Mouse (Mus musculus): Measurements from ENCODE around the gene Abcb1b. TPM values are rescaled to one million over a fixed set of nuclear protein-coding genes. Genes with fewer than 3 reads are reported as not detected.
"Not testable (repeated sequence)": the region's sequence is repeated elsewhere in the genome, so short reads cannot be mapped to it uniquely, and the experiment has no call there.

The Abcb1b gene
- polyA plus RNA-seq, 1 experiment from 2014 or later: 1.7 TPM

GRCm38 (mm10) chr5:8807137-8808004 lies 9.4 kb downstream of the Abcb1b start:
- no peaks in the 10 kb centered on the region for H3K4me1 ChIP-seq (ENCODE audit: insufficient read depth)
- no peaks in the 10 kb centered on the region for H3K9me3 ChIP-seq (ENCODE audit: low read depth, low read length)
- H3K4me2 ChIP-seq: no peak overlapping the region
- WGBS: 74% methylated on average over 9 of the region's 9 CpGs
- no peak overlapping the region for H3K4me3 ChIP-seq (ENCODE audit: low read depth, low read length)
- no peaks in the 10 kb centered on the region for H3K27me3 ChIP-seq (ENCODE audit: insufficient read depth, low read length)
- no peaks in the 10 kb centered on the region for H3K36me3 ChIP-seq (ENCODE audit: insufficient read depth)
- H3K27ac ChIP-seq (ENCODE audit: low read depth): no peak overlapping the region
- no peak overlapping the region for H3K9ac ChIP-seq
- ATAC-seq (ENCODE audit: insufficient read depth) (no peak), DNase-seq (no peak)
- TF ChIP-seq CTCF (IDR thresholded peaks at IDR 0.05; ENCODE audit: low read depth): no peak

DNA sequence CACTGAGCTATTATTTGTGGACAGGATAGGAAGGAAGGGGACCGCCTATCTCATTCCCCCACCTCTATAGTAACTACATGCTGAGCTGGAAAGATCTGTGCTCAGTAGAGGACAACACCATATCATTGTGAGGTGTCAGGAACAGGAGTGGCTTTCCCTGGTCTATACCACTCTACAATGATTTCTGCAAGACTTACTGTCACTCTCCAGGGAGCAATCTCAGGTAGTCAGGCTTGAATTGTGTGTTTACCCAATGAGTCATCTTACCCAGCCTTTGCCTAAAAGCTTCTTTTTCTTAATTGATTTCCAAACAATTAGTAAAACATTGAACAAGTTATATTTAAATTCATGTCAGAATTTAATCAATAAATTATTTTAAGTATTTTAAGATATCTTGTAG lies 15.9 kb downstream of the Abcb1b start:
- Histone ChIP-seq H3K27me3 (ENCODE audit: insufficient read depth, low read length) (no peaks in the 10 kb centered on the region), H3K4me3 (ENCODE audit: low read depth, low read length) (no peak overlapping the region), H3K4me2 (no peak overlapping the region), H3K4me1 (ENCODE audit: insufficient read depth) (no peaks in the 10 kb centered on the region), H3K27ac (ENCODE audit: low read depth) (no peak overlapping the region), H3K36me3 (ENCODE audit: insufficient read depth) (no peaks in the 10 kb centered on the region), H3K9ac (no peak overlapping the region), H3K9me3 (ENCODE audit: low read depth, low read length) (no peaks in the 10 kb centered on the region)
- DNase-seq (no peak), ATAC-seq (ENCODE audit: insufficient read depth) (no peak)
- WGBS: 75% methylated on average over 1 of the region's 1 CpGs
- TF ChIP-seq CTCF (IDR thresholded peaks at IDR 0.05; ENCODE audit: low read depth): no peak

GRCm38 (mm10) chr5:8819635-8820591 lies 22.0 kb downstream of the Abcb1b start:
- H3K4me2 ChIP-seq: peak overlapping the region; percentile 57
- H3K9me3 ChIP-seq (ENCODE audit: low read depth, low read length): no peaks in the 10 kb centered on the region
- WGBS: 12% methylated on average over 7 of the region's 8 CpGs
- no peaks in the 10 kb centered on the region for H3K27me3 ChIP-seq (ENCODE audit: insufficient read depth, low read length)
- DNase-seq (no peak), ATAC-seq (ENCODE audit: insufficient read depth) (peak; percentile 44; the same call in 1 of the 2 replicates)
- peak overlapping the region; percentile 12; the same call in 1 of the 2 replicates for H3K4me3 ChIP-seq (ENCODE audit: low read depth, low read length)
- no peaks in the 10 kb centered on the region for H3K36me3 ChIP-seq (ENCODE audit: insufficient read depth)
- TF ChIP-seq CTCF (IDR thresholded peaks at IDR 0.05; ENCODE audit: low read depth): no peak
- no peak overlapping the region for H3K27ac ChIP-seq (ENCODE audit: low read depth)
- no peaks in the 10 kb centered on the region for H3K4me1 ChIP-seq (ENCODE audit: insufficient read depth)
- H3K9ac ChIP-seq: no peak overlapping the region

DNA sequence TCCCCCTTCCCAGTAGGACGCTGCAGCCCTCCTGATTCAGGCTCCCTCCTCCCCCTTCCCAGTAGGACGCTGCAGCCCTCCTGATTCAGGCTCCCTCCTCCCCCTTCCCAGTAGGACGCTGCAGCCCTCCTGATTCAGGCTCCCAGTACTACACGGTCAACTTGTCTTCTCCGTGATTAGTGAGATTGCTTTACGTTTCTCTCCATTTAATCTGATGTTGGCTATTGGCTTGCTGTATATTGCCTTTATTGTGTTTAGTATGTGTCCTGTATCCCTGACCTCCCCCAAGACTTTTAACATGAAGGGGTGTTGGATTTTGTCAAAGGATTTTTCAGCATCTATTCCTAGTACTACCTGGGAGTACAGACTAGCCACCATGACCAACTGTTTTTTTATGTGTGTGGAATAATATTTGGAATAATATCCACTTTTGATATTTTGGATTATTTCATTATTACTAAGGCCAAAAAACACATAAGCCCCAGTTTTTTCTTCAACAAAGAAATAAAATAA lies 22.7 kb downstream of the Abcb1b start:
- under 1% methylated on average over 4 of the region's 6 CpGs for WGBS
- not testable (repeated sequence) for H3K27me3 ChIP-seq (ENCODE audit: insufficient read depth, low read length); H3K4me1 ChIP-seq (ENCODE audit: insufficient read depth); DNase-seq; H3K36me3 ChIP-seq (ENCODE audit: insufficient read depth); ATAC-seq (ENCODE audit: insufficient read depth); H3K9me3 ChIP-seq (ENCODE audit: low read depth, low read length); H3K9ac ChIP-seq; H3K4me3 ChIP-seq (ENCODE audit: low read depth, low read length); H3K27ac ChIP-seq (ENCODE audit: low read depth)
- H3K4me2 ChIP-seq: peak overlapping the region; percentile 57; the same call in 1 of the 2 replicates

DNA sequence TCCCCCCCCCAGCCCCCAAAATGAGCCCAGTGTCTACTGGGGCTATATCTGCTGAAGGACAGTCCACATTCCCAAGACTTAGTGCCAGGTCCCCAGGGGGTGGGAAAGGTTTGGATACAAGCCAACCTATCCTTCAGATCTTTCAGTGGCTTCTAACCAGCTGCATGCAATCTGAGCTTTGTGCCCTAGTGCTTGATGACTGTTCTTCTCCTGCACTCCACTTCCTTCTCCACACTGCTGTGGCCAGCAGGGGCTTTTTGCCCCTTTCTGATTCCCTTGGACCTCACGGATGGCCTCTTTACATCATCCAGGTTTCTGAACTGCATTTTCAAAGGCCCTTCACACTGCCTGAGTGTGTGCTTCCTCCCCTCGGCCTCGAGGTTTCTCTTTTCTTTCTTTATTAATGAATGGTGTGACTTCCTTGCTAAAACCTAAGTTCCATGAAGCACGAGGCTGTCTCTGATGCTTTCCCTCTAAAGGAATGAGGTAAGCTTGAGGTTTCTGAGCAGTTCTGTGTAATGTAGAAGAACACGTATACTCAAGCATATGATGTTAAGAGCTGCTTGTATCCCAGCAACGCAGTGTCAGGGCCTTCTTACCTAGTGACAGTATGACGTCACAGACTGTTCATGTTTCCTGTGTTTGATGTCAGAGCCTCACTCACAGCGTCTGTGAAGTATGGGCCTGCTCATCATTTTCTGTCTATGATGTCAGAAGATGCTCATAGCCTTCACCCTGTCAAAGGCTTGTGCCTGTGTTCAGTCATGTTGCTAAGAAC lies 40.9 kb downstream of the Abcb1b start:
- ATAC-seq (ENCODE audit: insufficient read depth): peak; percentile 44; the same call in 1 of the 2 replicates
- Histone ChIP-seq H3K4me3 (ENCODE audit: low read depth, low read length) (no peak overlapping the region), H3K9me3 (ENCODE audit: low read depth, low read length) (no peaks in the 10 kb centered on the region), H3K36me3 (ENCODE audit: insufficient read depth) (no peaks in the 10 kb centered on the region), H3K27me3 (ENCODE audit: insufficient read depth, low read length) (no peaks in the 10 kb centered on the region), H3K27ac (ENCODE audit: low read depth) (no peak overlapping the region), H3K9ac (no peak overlapping the region), H3K4me1 (ENCODE audit: insufficient read depth) (no peaks in the 10 kb centered on the region), H3K4me2 (no peak overlapping the region)
- DNase-seq: peak; percentile 37
- TF ChIP-seq CTCF (IDR thresholded peaks at IDR 0.05; ENCODE audit: low read depth): peak; percentile 10; the same call in 1 of the 2 replicates
- 56% methylated on average over 8 of the region's 8 CpGs for WGBS

GRCm38 (mm10) chr5:8839651-8840050 lies 41.7 kb downstream of the Abcb1b start:
- WGBS: 77% methylated on average over 4 of the region's 4 CpGs
- Histone ChIP-seq H3K36me3 (ENCODE audit: insufficient read depth) (no peaks in the 10 kb centered on the region), H3K27me3 (ENCODE audit: insufficient read depth, low read length) (no peaks in the 10 kb centered on the region), H3K4me1 (ENCODE audit: insufficient read depth) (no peaks in the 10 kb centered on the region), H3K9ac (no peak overlapping the region), H3K9me3 (ENCODE audit: low read depth, low read length) (no peaks in the 10 kb centered on the region), H3K4me2 (no peak overlapping the region), H3K4me3 (ENCODE audit: low read depth, low read length) (no peak overlapping the region), H3K27ac (ENCODE audit: low read depth) (no peak overlapping the region)
- DNase-seq: no peak
- ATAC-seq (ENCODE audit: insufficient read depth): no peak
- TF ChIP-seq CTCF (IDR thresholded peaks at IDR 0.05; ENCODE audit: low read depth): no peak
